Mouse (Mus musculus) liver, postnatal 0 days (tissue): Measurements from ENCODE around the gene Miip.

Experiments used
- CTCF ChIP-seq: sonication (generic); IDR thresholded peaks from 2 replicates; pipeline ENCODE4 v1.5.1; 2016; ENCODE audit warnings: antibody characterized with exemption, low read depth
- EP300 ChIP-seq: IDR thresholded peaks from 2 replicates; pipeline ENCODE4 v1.6.1; 2016; ENCODE audit warnings: antibody characterized with exemption, low read depth, mild to moderate bottlenecking

GRCm38 (mm10) chr4:147866056-147866455 lies 2.6 kb downstream of the Miip start:
- TF ChIP-seq CTCF (no peak), EP300 (no peak)
